Mouse (Mus musculus): ENCODE data around the gene Git1. TPM values are rescaled to one million over a fixed set of nuclear protein-coding genes. Genes with fewer than 3 reads are reported as not detected.

Gene Git1
- polyA plus RNA-seq, 1 experiment from 2014 or later = 14.1 TPM

DNA sequence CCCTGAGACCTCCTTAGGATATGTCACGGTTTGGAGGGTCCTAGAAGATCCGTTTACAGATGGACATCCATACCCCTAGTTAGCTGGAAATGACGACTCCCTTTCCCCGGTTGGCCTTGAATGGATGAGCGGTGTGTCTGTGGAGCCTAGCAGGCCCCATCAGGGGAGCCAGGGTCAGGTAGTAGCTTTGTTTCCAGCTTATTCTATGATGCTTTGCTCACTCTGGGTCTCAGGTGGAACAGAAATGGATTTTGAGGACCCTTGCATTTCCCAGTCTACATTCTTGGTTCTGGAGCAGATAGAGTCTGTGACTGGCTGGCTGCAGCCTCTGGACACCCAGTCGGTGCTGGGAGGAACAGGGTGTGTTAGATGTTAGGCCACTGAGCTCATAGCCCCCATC lies 1.4 kb downstream of the Git1 start:
- 75% methylated on average over 6 of the region's 6 CpGs for WGBS
- peak overlapping the region; percentile 93 for H3K4me3 ChIP-seq (ENCODE audit: low read depth, low read length)
- no peak overlapping the region for H3K27ac ChIP-seq (ENCODE audit: low read depth, low read length)
- H3K9me3 ChIP-seq (ENCODE audit: control insufficient read depth, low read length) = no peaks in the 10 kb centered on the region
- H3K9ac ChIP-seq (ENCODE audit: low read depth, low read length) = peak overlapping the region; percentile 91
- peaks cover 59% of the 10 kb centered on the region for H3K4me1 ChIP-seq (replicated peaks; ENCODE audit: control insufficient read depth, insufficient read depth, low read length)
- DNase-seq (ENCODE audit: low spot score) (no peak), ATAC-seq (replicated peaks; ENCODE audit: low FRiP score) (no peak)
- peak overlapping the region; percentile 98 for H3K4me2 ChIP-seq
- H3K27me3 ChIP-seq (replicated peaks; ENCODE audit: control insufficient read depth, insufficient read depth, low read length) = no peaks in the 10 kb centered on the region
- H3K36me3 ChIP-seq (ENCODE audit: control insufficient read depth, insufficient read depth, low read length) = peaks cover 6% of the 10 kb centered on the region

DNA sequence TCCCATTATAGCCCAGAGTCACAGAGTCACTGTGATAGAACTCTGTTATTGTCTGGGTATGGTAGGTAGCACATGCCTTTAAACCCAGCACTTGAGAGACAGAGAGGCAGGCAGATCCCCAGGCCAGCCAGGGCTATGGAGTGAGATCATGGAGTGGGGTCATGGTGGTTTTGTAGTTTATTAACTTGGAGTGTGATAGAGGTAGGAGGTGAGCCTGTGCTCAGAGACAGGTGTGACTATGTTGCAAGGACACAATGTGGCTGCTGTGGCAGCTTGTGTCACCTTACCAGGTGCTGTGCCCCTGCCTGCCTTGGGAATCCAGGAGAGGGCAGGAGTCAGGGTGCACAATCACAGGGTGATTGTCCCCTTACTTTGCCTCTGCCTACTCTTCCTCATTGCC lies 2.1 kb downstream of the Git1 start:
- Histone ChIP-seq H3K9me3 (ENCODE audit: control insufficient read depth, low read length) (no peaks in the 10 kb centered on the region), H3K36me3 (ENCODE audit: control insufficient read depth, insufficient read depth, low read length) (peaks cover 11% of the 10 kb centered on the region), H3K4me1 (replicated peaks; ENCODE audit: control insufficient read depth, insufficient read depth, low read length) (peaks cover 58% of the 10 kb centered on the region), H3K9ac (ENCODE audit: low read depth, low read length) (no peak overlapping the region), H3K4me3 (ENCODE audit: low read depth, low read length) (no peak overlapping the region), H3K27ac (ENCODE audit: low read depth, low read length) (no peak overlapping the region; the same call in 1 of the 2 replicates), H3K27me3 (replicated peaks; ENCODE audit: control insufficient read depth, insufficient read depth, low read length) (no peaks in the 10 kb centered on the region), H3K4me2 (no peak overlapping the region)
- DNase-seq (ENCODE audit: low spot score) (no peak), ATAC-seq (replicated peaks; ENCODE audit: low FRiP score) (no peak)

DNA sequence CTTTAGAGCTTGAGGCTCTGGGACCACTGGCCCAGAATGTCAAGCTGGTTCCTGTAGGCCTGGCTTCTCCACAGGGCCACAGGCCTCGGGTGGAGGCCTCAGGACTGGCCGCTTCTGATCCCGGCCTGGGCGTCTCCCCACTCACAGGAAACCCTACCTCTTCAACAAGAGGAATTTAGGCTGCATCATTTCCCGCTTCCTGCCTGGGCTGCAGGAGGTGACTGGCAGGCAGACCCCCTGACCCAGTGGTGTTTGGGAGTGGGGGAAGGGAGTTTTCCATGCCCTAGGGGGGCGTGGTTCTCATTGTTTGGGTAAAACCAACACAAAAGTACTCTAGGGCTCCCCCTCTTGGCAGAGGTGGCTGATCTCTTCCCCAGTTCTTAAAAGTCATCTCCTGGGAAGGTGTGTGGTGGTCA lies 4.0 kb downstream of the Git1 start:
- no peak for DNase-seq (ENCODE audit: low spot score)
- WGBS = 37% methylated on average over 6 of the region's 6 CpGs
- ATAC-seq (replicated peaks; ENCODE audit: low FRiP score) = no peak
- Histone ChIP-seq H3K4me3 (ENCODE audit: low read depth, low read length) (peak overlapping the region; percentile 8; the same call in 1 of the 2 replicates), H3K4me2 (peak overlapping the region; percentile 37), H3K9ac (ENCODE audit: low read depth, low read length) (no peak overlapping the region), H3K4me1 (replicated peaks; ENCODE audit: control insufficient read depth, insufficient read depth, low read length) (peaks cover 41% of the 10 kb centered on the region), H3K27me3 (replicated peaks; ENCODE audit: control insufficient read depth, insufficient read depth, low read length) (no peaks in the 10 kb centered on the region), H3K36me3 (ENCODE audit: control insufficient read depth, insufficient read depth, low read length) (peaks cover 16% of the 10 kb centered on the region), H3K9me3 (ENCODE audit: control insufficient read depth, low read length) (no peaks in the 10 kb centered on the region), H3K27ac (ENCODE audit: low read depth, low read length) (peak overlapping the region; percentile 85)

DNA sequence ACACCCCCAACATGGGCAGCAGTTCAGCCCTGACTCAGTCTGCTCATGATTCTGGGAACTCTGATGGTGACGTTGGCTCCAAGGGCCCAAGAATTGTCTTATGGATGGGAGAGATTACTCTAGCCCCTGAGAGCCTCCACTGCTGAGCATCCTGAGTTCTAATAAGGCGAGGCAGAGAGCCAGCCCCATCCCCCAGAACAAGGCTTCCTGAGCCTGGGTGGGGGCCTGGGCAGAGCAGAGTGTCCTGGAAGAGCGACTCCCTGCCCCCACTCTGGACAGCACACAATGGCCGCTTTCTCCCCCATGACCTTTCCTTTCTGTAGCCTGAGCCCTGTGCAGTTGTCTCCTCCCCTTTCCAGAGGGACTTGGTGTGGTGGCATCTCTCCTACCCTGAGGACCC lies 4.5 kb downstream of the Git1 start:
- WGBS = 46% methylated on average over 4 of the region's 4 CpGs

DNA sequence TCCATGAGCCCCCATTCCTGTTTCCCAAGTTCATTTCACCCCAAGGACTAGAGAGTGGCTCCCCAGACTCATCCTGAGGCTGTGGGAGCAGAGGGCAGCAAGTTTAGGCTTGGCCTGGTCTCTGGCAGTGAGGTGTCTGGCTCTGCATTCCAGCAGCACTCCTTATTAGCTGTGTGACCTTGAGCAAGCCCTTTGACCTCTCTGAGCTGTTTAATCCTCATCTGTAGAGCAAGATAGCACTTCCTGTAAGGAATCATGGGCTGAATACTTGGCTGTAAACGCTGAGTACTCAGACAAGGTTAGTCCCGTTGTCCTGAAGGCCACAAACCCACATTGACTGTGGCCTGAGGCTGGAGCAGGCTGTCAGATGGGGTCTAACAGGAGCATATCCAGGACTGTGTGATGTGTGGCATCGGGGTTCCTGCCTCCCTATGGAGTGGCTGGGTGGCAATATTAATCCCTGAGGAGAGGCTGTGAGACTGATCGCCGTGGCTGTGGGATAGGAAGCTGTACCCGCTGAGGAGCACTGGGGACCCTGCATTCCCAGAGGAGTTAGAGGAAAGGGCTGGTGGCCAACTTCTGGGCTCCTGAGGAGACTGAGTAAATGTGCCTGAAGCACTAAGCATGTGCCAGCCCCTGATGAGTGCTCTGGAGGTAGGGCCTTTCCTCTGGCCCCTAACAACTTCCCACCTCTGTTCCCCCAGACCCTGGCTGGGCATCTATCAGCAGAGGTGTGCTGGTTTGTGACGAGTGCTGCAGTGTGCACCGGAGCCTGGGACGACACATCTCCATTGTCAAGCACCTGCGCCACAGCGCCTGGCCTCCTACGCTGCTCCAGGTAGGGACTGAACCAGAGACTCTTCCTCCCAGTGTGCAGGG lies 5.1 kb downstream of the Git1 start:
- peak overlapping the region; percentile 50; the same call in 1 of the 2 replicates for H3K27ac ChIP-seq (ENCODE audit: low read depth, low read length)
- H3K9me3 ChIP-seq (ENCODE audit: control insufficient read depth, low read length) = no peaks in the 10 kb centered on the region
- DNase-seq (ENCODE audit: low spot score) (no peak), ATAC-seq (replicated peaks; ENCODE audit: low FRiP score) (no peak)
- peaks cover 25% of the 10 kb centered on the region for H3K36me3 ChIP-seq (ENCODE audit: control insufficient read depth, insufficient read depth, low read length)
- no peak overlapping the region for H3K9ac ChIP-seq (ENCODE audit: low read depth, low read length)
- H3K4me3 ChIP-seq (ENCODE audit: low read depth, low read length) = no peak overlapping the region
- H3K4me1 ChIP-seq (replicated peaks; ENCODE audit: control insufficient read depth, insufficient read depth, low read length) = peaks cover 41% of the 10 kb centered on the region
- no peaks in the 10 kb centered on the region for H3K27me3 ChIP-seq (replicated peaks; ENCODE audit: control insufficient read depth, insufficient read depth, low read length)
- peak overlapping the region; percentile 4; the same call in 1 of the 2 replicates for H3K4me2 ChIP-seq
- 80% methylated on average over 12 of the region's 12 CpGs for WGBS

More for the DNA sequence above, 4.5 kb downstream of the Git1 start:
- no peaks in the 10 kb centered on the region for H3K9me3 ChIP-seq (ENCODE audit: control insufficient read depth, low read length)
- DNase-seq (ENCODE audit: low spot score) (no peak), ATAC-seq (replicated peaks; ENCODE audit: low FRiP score) (no peak)
- H3K36me3 ChIP-seq (ENCODE audit: control insufficient read depth, insufficient read depth, low read length) = peaks cover 18% of the 10 kb centered on the region
- H3K27ac ChIP-seq (ENCODE audit: low read depth, low read length) = peak overlapping the region; percentile 50
- H3K9ac ChIP-seq (ENCODE audit: low read depth, low read length) = no peak overlapping the region
- H3K4me2 ChIP-seq = peak overlapping the region; percentile 37; the same call in 1 of the 2 replicates
- no peak overlapping the region for H3K4me3 ChIP-seq (ENCODE audit: low read depth, low read length)
- no peaks in the 10 kb centered on the region for H3K27me3 ChIP-seq (replicated peaks; ENCODE audit: control insufficient read depth, insufficient read depth, low read length)
- H3K4me1 ChIP-seq (replicated peaks; ENCODE audit: control insufficient read depth, insufficient read depth, low read length) = peaks cover 41% of the 10 kb centered on the region

DNA sequence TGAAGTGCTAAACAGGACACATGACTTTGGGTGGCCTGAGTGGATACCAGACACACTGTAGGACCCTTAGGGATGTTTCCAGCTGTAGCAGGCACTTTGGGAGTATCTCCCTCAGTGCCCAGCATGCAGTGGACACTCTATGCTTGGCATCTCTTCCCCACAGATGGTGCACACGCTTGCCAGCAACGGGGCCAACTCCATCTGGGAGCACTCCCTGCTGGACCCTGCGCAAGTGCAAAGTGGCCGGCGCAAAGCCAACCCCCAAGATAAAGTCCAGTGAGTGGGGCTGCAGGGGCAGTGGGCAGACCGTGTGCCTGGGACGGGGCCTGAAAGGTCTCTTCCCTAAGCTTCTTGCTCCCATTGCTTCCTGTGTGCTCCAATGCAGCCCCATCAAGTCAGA lies 6.0 kb downstream of the Git1 start:
- Histone ChIP-seq H3K9me3 (ENCODE audit: control insufficient read depth, low read length) (no peaks in the 10 kb centered on the region), H3K27me3 (replicated peaks; ENCODE audit: control insufficient read depth, insufficient read depth, low read length) (no peaks in the 10 kb centered on the region), H3K4me2 (no peak overlapping the region), H3K4me1 (replicated peaks; ENCODE audit: control insufficient read depth, insufficient read depth, low read length) (peaks cover 34% of the 10 kb centered on the region), H3K4me3 (ENCODE audit: low read depth, low read length) (no peak overlapping the region), H3K9ac (ENCODE audit: low read depth, low read length) (no peak overlapping the region), H3K36me3 (ENCODE audit: control insufficient read depth, insufficient read depth, low read length) (peaks cover 32% of the 10 kb centered on the region), H3K27ac (ENCODE audit: low read depth, low read length) (no peak overlapping the region)
- 88% methylated on average over 7 of the region's 7 CpGs for WGBS
- no peak for DNase-seq (ENCODE audit: low spot score)
- no peak for ATAC-seq (replicated peaks; ENCODE audit: low FRiP score)

DNA sequence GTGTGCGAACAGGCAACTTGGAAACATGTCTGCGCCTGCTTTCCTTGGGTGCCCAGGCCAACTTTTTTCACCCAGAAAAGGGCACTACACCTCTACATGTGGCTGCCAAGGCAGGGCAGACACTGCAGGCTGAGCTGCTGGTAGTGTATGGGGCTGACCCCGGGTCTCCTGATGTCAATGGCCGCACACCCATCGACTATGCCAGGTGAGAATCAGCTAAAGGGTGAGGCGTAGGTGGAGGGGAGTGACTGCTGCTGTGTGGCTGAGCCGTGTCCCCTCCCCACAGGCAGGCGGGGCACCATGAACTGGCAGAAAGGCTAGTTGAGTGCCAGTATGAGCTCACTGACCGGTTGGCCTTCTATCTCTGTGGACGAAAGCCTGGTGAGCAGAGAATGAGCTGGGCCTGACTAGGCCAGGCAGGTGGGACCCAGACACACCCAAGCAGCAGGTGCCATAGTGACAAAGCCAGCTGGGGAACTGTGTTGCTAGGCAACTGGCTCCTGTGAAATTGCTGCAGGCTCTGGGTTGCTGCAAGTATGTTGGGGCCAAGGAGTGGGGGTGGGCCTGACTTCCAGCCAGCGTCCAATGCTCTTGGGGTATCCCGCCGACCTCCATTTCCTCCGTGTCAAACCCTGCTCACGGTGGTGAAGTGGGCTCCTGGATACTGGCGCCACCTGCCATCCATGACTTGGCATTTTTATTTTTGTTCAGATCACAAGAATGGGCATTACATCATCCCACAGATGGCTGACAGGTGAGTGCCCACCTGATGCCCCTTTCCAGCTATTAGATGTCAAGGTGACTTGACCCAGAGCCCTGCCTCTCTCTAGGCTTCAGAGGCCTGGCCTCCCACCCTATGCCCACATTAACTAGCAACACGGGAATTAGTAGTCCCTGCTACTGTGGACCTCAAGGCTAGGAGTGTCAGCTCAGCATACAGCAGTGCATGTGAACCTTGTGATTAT lies 7.3 kb downstream of the Git1 start:
- WGBS = 86% methylated on average over 17 of the region's 17 CpGs
- Histone ChIP-seq H3K27me3 (replicated peaks; ENCODE audit: control insufficient read depth, insufficient read depth, low read length) (no peaks in the 10 kb centered on the region), H3K36me3 (ENCODE audit: control insufficient read depth, insufficient read depth, low read length) (peaks cover 45% of the 10 kb centered on the region), H3K4me3 (ENCODE audit: low read depth, low read length) (no peak overlapping the region), H3K4me1 (replicated peaks; ENCODE audit: control insufficient read depth, insufficient read depth, low read length) (peaks cover 24% of the 10 kb centered on the region), H3K4me2 (no peak overlapping the region), H3K27ac (ENCODE audit: low read depth, low read length) (no peak overlapping the region), H3K9me3 (ENCODE audit: control insufficient read depth, low read length) (no peaks in the 10 kb centered on the region), H3K9ac (ENCODE audit: low read depth, low read length) (no peak overlapping the region)
- DNase-seq (ENCODE audit: low spot score) (no peak), ATAC-seq (replicated peaks; ENCODE audit: low FRiP score) (no peak)

DNA sequence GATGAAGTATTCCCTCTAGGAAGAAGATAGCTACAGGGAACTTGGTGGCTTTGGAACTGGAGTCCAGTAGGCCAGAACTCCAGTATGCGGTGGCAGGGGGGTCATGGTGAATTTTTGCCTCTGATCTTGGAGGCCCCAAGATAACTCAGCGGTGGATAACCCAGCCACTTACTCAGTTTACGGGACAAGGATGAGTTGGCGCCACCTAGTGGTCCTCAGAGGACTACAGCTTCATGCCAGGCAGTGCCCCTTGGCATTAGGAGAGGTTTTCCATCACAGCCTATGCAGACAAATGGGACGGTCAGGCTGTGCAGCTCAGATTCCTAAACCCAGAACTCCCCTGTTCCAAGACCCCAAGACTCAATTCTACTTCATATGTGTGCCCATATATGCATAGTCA lies 8.0 kb downstream of the Git1 start:
- H3K36me3 ChIP-seq (ENCODE audit: control insufficient read depth, insufficient read depth, low read length) = peaks cover 52% of the 10 kb centered on the region
- H3K9ac ChIP-seq (ENCODE audit: low read depth, low read length) = no peak overlapping the region
- DNase-seq (ENCODE audit: low spot score) = no peak
- no peak for ATAC-seq (replicated peaks; ENCODE audit: low FRiP score)
- WGBS = 32% methylated on average over 5 of the region's 5 CpGs
- H3K27me3 ChIP-seq (replicated peaks; ENCODE audit: control insufficient read depth, insufficient read depth, low read length) = no peaks in the 10 kb centered on the region
- no peak overlapping the region for H3K4me2 ChIP-seq
- H3K27ac ChIP-seq (ENCODE audit: low read depth, low read length) = no peak overlapping the region
- H3K4me1 ChIP-seq (replicated peaks; ENCODE audit: control insufficient read depth, insufficient read depth, low read length) = peaks cover 19% of the 10 kb centered on the region
- H3K9me3 ChIP-seq (ENCODE audit: control insufficient read depth, low read length) = no peaks in the 10 kb centered on the region
- no peak overlapping the region for H3K4me3 ChIP-seq (ENCODE audit: low read depth, low read length)

All from liver, embryonic 11.5 days (tissue).